Mouse (Mus musculus): ENCODE results near the gene Lrrc27. TPM values are rescaled to one million over a fixed set of nuclear protein-coding genes. Genes with fewer than 3 reads are reported as not detected.
A peak's percentile ranks its signal among the peaks of the same experiment; 100 is the strongest.

Lrrc27 gene
- 6.8 and 9.8 TPM in 2 replicates for polyA plus RNA-seq (2014; fragmentation: Nextera tagmentation; extraction: Ambion mirVana)

GRCm38 (mm10) chr7:139212754-139213745, at the start of gene Lrrc27, which contains the start of gene Stk32c:
Gene Lrrc27, plus strand, starts transcription at chr7:139212988.
Gene Stk32c, minus strand, starts transcription at chr7:139213307.
- no peaks in the 10 kb centered on the region for H3K27me3 ChIP-seq (ENCODE audit: control insufficient read depth, insufficient read depth, low read length)
- ATAC-seq (ENCODE audit: low FRiP score) (peak; percentile 98), DNase-seq (ENCODE audit: low spot score, missing footprints) (peak; percentile 99)
- peak within 1 kb of the TSS; percentile 88 for H3K27ac ChIP-seq (ENCODE audit: low read depth, low read length)
- no peaks in the 10 kb centered on the region for H3K36me3 ChIP-seq (ENCODE audit: control insufficient read depth, insufficient read depth, low read length)
- peaks cover 9% of the 10 kb centered on the region; the same call in 1 of the 2 replicates for H3K4me1 ChIP-seq (ENCODE audit: control insufficient read depth, insufficient read depth, low read length)
- H3K4me2 ChIP-seq, result peak within 1 kb of the TSS; percentile 46
- H3K9ac ChIP-seq (ENCODE audit: low read length), result peak within 1 kb of the TSS; percentile 85
- WGBS, result 3% methylated on average over 53 of the region's 53 CpGs
- peak within 1 kb of the TSS; percentile 55 for H3K4me3 ChIP-seq (ENCODE audit: low read depth, low read length)
- no peaks in the 10 kb centered on the region for H3K9me3 ChIP-seq (ENCODE audit: control insufficient read depth, low read length)

- H3K9me3 ChIP-seq (ENCODE audit: control insufficient read depth, low read length), result peaks cover 3% of the 10 kb centered on the region
- H3K4me3 ChIP-seq (ENCODE audit: low read depth, low read length), result no peak overlapping the region
- 87% methylated on average over 5 of the region's 5 CpGs for WGBS
- no peaks in the 10 kb centered on the region for H3K27me3 ChIP-seq (ENCODE audit: control insufficient read depth, insufficient read depth, low read length)
- ATAC-seq (ENCODE audit: low FRiP score) (no peak), DNase-seq (ENCODE audit: low spot score, missing footprints) (no peak)
- no peaks in the 10 kb centered on the region; the same call in 1 of the 2 replicates for H3K4me1 ChIP-seq (ENCODE audit: control insufficient read depth, insufficient read depth, low read length)
- H3K36me3 ChIP-seq (ENCODE audit: control insufficient read depth, insufficient read depth, low read length), result no peaks in the 10 kb centered on the region
- H3K27ac ChIP-seq (ENCODE audit: low read depth, low read length), result no peak overlapping the region
- no peak overlapping the region for H3K4me2 ChIP-seq
- H3K9ac ChIP-seq (ENCODE audit: low read length), result no peak overlapping the region
Observed at GRCm38 (mm10) chr7:139164410-139164809, 48.4 kb upstream of the Lrrc27 start.

DNA sequence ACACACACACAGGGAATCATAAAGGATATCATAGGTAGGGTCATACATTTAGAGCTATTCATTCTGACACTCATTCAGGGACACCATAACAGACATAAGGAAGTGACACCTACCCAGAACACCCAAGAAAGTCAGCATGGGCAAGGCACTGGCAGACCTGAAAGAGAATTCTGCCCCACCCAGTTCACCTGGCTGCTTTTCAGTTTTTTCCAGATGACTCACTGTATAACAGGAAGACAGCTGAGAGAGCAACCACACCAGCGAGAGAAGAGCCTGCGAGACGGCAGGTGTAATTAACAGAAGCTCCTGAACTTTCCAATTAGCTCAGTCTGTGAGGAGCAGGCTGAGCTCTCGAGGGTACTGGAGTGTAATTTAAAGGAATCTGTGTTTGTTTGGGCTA, 43.6 kb upstream of the Lrrc27 start:
- no peaks in the 10 kb centered on the region for H3K4me1 ChIP-seq (ENCODE audit: control insufficient read depth, insufficient read depth, low read length)
- ATAC-seq (ENCODE audit: low FRiP score) (no peak), DNase-seq (ENCODE audit: low spot score, missing footprints) (no peak)
- no peak overlapping the region for H3K9ac ChIP-seq (ENCODE audit: low read length)
- H3K27me3 ChIP-seq (ENCODE audit: control insufficient read depth, insufficient read depth, low read length), result no peaks in the 10 kb centered on the region
- no peak overlapping the region for H3K27ac ChIP-seq (ENCODE audit: low read depth, low read length)
- H3K4me2 ChIP-seq, result no peak overlapping the region
- WGBS, result 75% methylated on average over 4 of the region's 4 CpGs
- H3K4me3 ChIP-seq (ENCODE audit: low read depth, low read length), result no peak overlapping the region
- H3K9me3 ChIP-seq (ENCODE audit: control insufficient read depth, low read length), result peaks cover 3% of the 10 kb centered on the region
- H3K36me3 ChIP-seq (ENCODE audit: control insufficient read depth, insufficient read depth, low read length), result no peaks in the 10 kb centered on the region

GRCm38 (mm10) chr7:139179299-139179698, 33.5 kb upstream of the Lrrc27 start:
- Histone ChIP-seq H3K4me1 (ENCODE audit: control insufficient read depth, insufficient read depth, low read length) (no peaks in the 10 kb centered on the region), H3K4me3 (ENCODE audit: low read depth, low read length) (no peak overlapping the region), H3K36me3 (ENCODE audit: control insufficient read depth, insufficient read depth, low read length) (no peaks in the 10 kb centered on the region), H3K9ac (ENCODE audit: low read length) (no peak overlapping the region), H3K9me3 (ENCODE audit: control insufficient read depth, low read length) (no peaks in the 10 kb centered on the region), H3K27me3 (ENCODE audit: control insufficient read depth, insufficient read depth, low read length) (no peaks in the 10 kb centered on the region), H3K4me2 (no peak overlapping the region), H3K27ac (ENCODE audit: low read depth, low read length) (no peak overlapping the region)
- DNase-seq (ENCODE audit: low spot score, missing footprints) (no peak), ATAC-seq (ENCODE audit: low FRiP score) (no peak)
- 82% methylated on average over 5 of the region's 5 CpGs for WGBS

- no peak overlapping the region for H3K27ac ChIP-seq (ENCODE audit: low read depth, low read length)
- no peak overlapping the region for H3K4me2 ChIP-seq
- 86% methylated on average over 3 of the region's 3 CpGs for WGBS
- ATAC-seq (ENCODE audit: low FRiP score) (no peak), DNase-seq (ENCODE audit: low spot score, missing footprints) (no peak)
- no peak overlapping the region for H3K4me3 ChIP-seq (ENCODE audit: low read depth, low read length)
- H3K27me3 ChIP-seq (ENCODE audit: control insufficient read depth, insufficient read depth, low read length), result no peaks in the 10 kb centered on the region
- no peak overlapping the region for H3K9ac ChIP-seq (ENCODE audit: low read length)
- no peaks in the 10 kb centered on the region for H3K36me3 ChIP-seq (ENCODE audit: control insufficient read depth, insufficient read depth, low read length)
- H3K9me3 ChIP-seq (ENCODE audit: control insufficient read depth, low read length), result no peaks in the 10 kb centered on the region
- no peaks in the 10 kb centered on the region for H3K4me1 ChIP-seq (ENCODE audit: control insufficient read depth, insufficient read depth, low read length)
Observed at GRCm38 (mm10) chr7:139180058-139180457, 32.7 kb upstream of the Lrrc27 start.

- no peak overlapping the region for H3K9ac ChIP-seq (ENCODE audit: low read length)
- H3K4me2 ChIP-seq, result no peak overlapping the region
- H3K36me3 ChIP-seq (ENCODE audit: control insufficient read depth, insufficient read depth, low read length), result no peaks in the 10 kb centered on the region
- ATAC-seq (ENCODE audit: low FRiP score), result no peak
- H3K27ac ChIP-seq (ENCODE audit: low read depth, low read length), result no peak overlapping the region
- no peak overlapping the region for H3K4me3 ChIP-seq (ENCODE audit: low read depth, low read length)
- 0 out of 2 replicates have a peak, but pooled peaks cover 9% of the 10 kb centered on the region for H3K4me1 ChIP-seq (ENCODE audit: control insufficient read depth, insufficient read depth, low read length)
- 78% methylated on average over 4 of the region's 4 CpGs for WGBS
- no peak for DNase-seq (ENCODE audit: low spot score, missing footprints)
- H3K27me3 ChIP-seq (ENCODE audit: control insufficient read depth, insufficient read depth, low read length), result peaks cover 25% of the 10 kb centered on the region
- H3K9me3 ChIP-seq (ENCODE audit: control insufficient read depth, low read length), result no peaks in the 10 kb centered on the region
Observed at GRCm38 (mm10) chr7:139184396-139184795, 28.4 kb upstream of the Lrrc27 start.

GRCm38 (mm10) chr7:139184846-139185245, 27.9 kb upstream of the Lrrc27 start:
- no peak for DNase-seq (ENCODE audit: low spot score, missing footprints)
- no peak overlapping the region for H3K4me2 ChIP-seq
- H3K4me1 ChIP-seq (ENCODE audit: control insufficient read depth, insufficient read depth, low read length), result 0 out of 2 replicates have a peak, but pooled peaks cover 9% of the 10 kb centered on the region
- H3K27ac ChIP-seq (ENCODE audit: low read depth, low read length), result no peak overlapping the region
- H3K36me3 ChIP-seq (ENCODE audit: control insufficient read depth, insufficient read depth, low read length), result no peaks in the 10 kb centered on the region
- H3K27me3 ChIP-seq (ENCODE audit: control insufficient read depth, insufficient read depth, low read length), result peaks cover 25% of the 10 kb centered on the region
- H3K9me3 ChIP-seq (ENCODE audit: control insufficient read depth, low read length), result no peaks in the 10 kb centered on the region
- H3K9ac ChIP-seq (ENCODE audit: low read length), result no peak overlapping the region
- no peak for ATAC-seq (ENCODE audit: low FRiP score)
- H3K4me3 ChIP-seq (ENCODE audit: low read depth, low read length), result no peak overlapping the region
- 87% methylated on average over 7 of the region's 7 CpGs for whole genome bisulfite sequencing

- DNase-seq (ENCODE audit: low spot score, missing footprints), result no peak
- Histone ChIP-seq H3K4me1 (ENCODE audit: control insufficient read depth, insufficient read depth, low read length) (0 out of 2 replicates have a peak, but pooled peaks cover 9% of the 10 kb centered on the region), H3K9ac (ENCODE audit: low read length) (no peak overlapping the region), H3K27ac (ENCODE audit: low read depth, low read length) (no peak overlapping the region), H3K36me3 (ENCODE audit: control insufficient read depth, insufficient read depth, low read length) (no peaks in the 10 kb centered on the region), H3K4me2 (no peak overlapping the region), H3K4me3 (ENCODE audit: low read depth, low read length) (no peak overlapping the region), H3K27me3 (ENCODE audit: control insufficient read depth, insufficient read depth, low read length) (peaks cover 25% of the 10 kb centered on the region), H3K9me3 (ENCODE audit: control insufficient read depth, low read length) (no peaks in the 10 kb centered on the region)
- ATAC-seq (ENCODE audit: low FRiP score), result no peak
- WGBS, result 60% methylated on average over 5 of the region's 5 CpGs
Observed at GRCm38 (mm10) chr7:139185971-139186370, 26.8 kb upstream of the Lrrc27 start.

GRCm38 (mm10) chr7:139186436-139186835, 26.4 kb upstream of the Lrrc27 start:
- H3K36me3 ChIP-seq (ENCODE audit: control insufficient read depth, insufficient read depth, low read length), result no peaks in the 10 kb centered on the region
- ATAC-seq (ENCODE audit: low FRiP score), result no peak
- H3K9me3 ChIP-seq (ENCODE audit: control insufficient read depth, low read length), result no peaks in the 10 kb centered on the region
- no peak overlapping the region for H3K27ac ChIP-seq (ENCODE audit: low read depth, low read length)
- DNase-seq (ENCODE audit: low spot score, missing footprints), result no peak
- no peak overlapping the region for H3K4me2 ChIP-seq
- H3K27me3 ChIP-seq (ENCODE audit: control insufficient read depth, insufficient read depth, low read length), result peaks cover 25% of the 10 kb centered on the region
- H3K4me3 ChIP-seq (ENCODE audit: low read depth, low read length), result no peak overlapping the region
- no peak overlapping the region for H3K9ac ChIP-seq (ENCODE audit: low read length)
- H3K4me1 ChIP-seq (ENCODE audit: control insufficient read depth, insufficient read depth, low read length), result 0 out of 2 replicates have a peak, but pooled peaks cover 9% of the 10 kb centered on the region
- 76% methylated on average over 8 of the region's 8 CpGs for WGBS

All from midbrain, embryonic 11.5 days (tissue).